Mouse (Mus musculus) adipose tissue, adult 10 weeks (tissue): ENCODE data around the gene Acd. TPM values are rescaled to one million over a fixed set of nuclear protein-coding genes. Genes with fewer than 3 reads are reported as not detected.

Experiments
- polyA plus RNA-seq: library from polyadenylated mRNA; stranded (reverse); fragments of 350-450 nt; fragmentation: Illumina TruSeq; extraction: RNeasy Lipid Tissue Mini Kit (QIAGEN cat#74804); gene quantifications from one replicate; pipeline ENCODE4 v1.2.3, GENCODE M21; 2014; ENCODE audit warnings: low read depth, low replicate concordance

The Acd gene
- 24.3 TPM for polyA plus RNA-seq

GRCm38 (mm10) chr8:105700966-105701824 is at the start of gene Acd, which contains the start of gene Pard6a:
Acd (minus strand) TSS chr8:105701102.
Pard6a (plus strand) TSS chr8:105701148.

GRCm38 (mm10) chr8:105707498-105708403 is 6.8 kb upstream of the Acd start, which contains the start of the genes 4933405L10Rik and Enkd1:
4933405L10Rik (plus strand) TSS chr8:105707655.
Enkd1 (minus strand) TSS chr8:105708210.

DNA sequence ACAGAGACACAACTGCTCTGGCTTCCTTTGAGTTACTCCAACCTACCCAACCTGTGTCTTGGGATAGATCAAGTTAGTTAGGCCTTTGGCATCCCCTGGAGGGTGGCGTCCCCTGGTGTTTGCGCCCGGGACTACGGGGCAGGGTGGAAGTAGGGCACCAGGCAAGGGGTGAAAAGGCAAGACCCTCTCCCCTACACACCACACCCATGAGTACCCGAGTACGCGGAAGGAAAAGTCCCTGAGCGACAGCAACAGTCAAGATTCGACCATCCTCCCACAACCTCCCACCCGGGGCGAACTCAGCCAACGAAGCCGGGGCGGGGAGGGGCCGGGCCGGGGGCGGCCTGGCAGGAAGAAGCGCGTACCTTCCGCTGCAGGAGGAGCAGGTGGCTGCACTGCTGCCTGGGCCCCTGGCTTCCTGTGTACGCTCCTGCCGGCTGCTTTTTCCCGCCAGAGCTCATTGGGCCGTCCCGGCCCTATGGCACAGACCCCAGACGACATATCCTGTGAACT is 15.1 kb downstream of the Acd start, which contains the start of gene Carmil2:
Gene Carmil2, plus strand, starts transcription at position 479 of the 513 bp plus-strand sequence.

Other genes with a start within 250 kb of the Acd start
- 75.1 TPM for gene Tppp3, start 229.6 kb downstream of the Acd start, polyA plus RNA-seq
- gene Zdhhc1, start 204.2 kb downstream of the Acd start, polyA plus RNA-seq = 32.3 TPM
- gene Hsd11b2, start 182.3 kb downstream of the Acd start, polyA plus RNA-seq = 1.1 TPM
- 128 TPM for gene Atp6v0d1, start 135.1 kb downstream of the Acd start, polyA plus RNA-seq
- gene Ripor1, start 95.8 kb downstream of the Acd start, polyA plus RNA-seq = 18.4 TPM
- gene Ctcf, start 64.5 kb downstream of the Acd start, polyA plus RNA-seq = 38.3 TPM
- gene Agrp, start 63.7 kb downstream of the Acd start, polyA plus RNA-seq = not detected
- gene Carmil2, start 14.8 kb downstream of the Acd start, polyA plus RNA-seq = 0.82 TPM
- 13.0 TPM for gene Pard6a, start within 50 bp of the Acd start, polyA plus RNA-seq
- 0.74 TPM for gene 4933405L10Rik, start 6.6 kb upstream of the Acd start, polyA plus RNA-seq
- gene Enkd1, start 7.1 kb upstream of the Acd start, polyA plus RNA-seq = 6.0 TPM
- 10.8 TPM for gene Gfod2, start 57.6 kb upstream of the Acd start, polyA plus RNA-seq
- gene Ranbp10, start 126.2 kb upstream of the Acd start, polyA plus RNA-seq = 15.9 TPM
- gene Tsnaxip1, start 126.6 kb upstream of the Acd start, polyA plus RNA-seq = 5.6 TPM
- gene Cenpt, start 152.2 kb upstream of the Acd start, polyA plus RNA-seq = 12.0 TPM
- 24.7 TPM for gene Thap11, start 154.0 kb upstream of the Acd start, polyA plus RNA-seq
- 71.3 TPM for gene Nutf2, start 159.5 kb upstream of the Acd start, polyA plus RNA-seq
- 30.9 TPM for gene Edc4, start 179.8 kb upstream of the Acd start, polyA plus RNA-seq
- not detected for gene Nrn1l, start 192.5 kb upstream of the Acd start, polyA plus RNA-seq
- gene Pskh1, start 199.3 kb upstream of the Acd start, polyA plus RNA-seq = 26.0 TPM
- gene Ctrl, start 232.8 kb upstream of the Acd start, polyA plus RNA-seq = 1.3 TPM
- gene Psmb10, start 237.3 kb upstream of the Acd start, polyA plus RNA-seq = 39.5 TPM
- 1.5 TPM for gene Lcat, start 242.3 kb upstream of the Acd start, polyA plus RNA-seq